Mouse (Mus musculus) midbrain, postnatal 0 days (tissue): ENCODE results near the gene Zfp90. TPM values are rescaled to one million over a fixed set of nuclear protein-coding genes. Genes with fewer than 3 reads are reported as not detected.

Experiments used
- ATAC-seq: fragments of 200-750 bp; cut with Nextera tagmentation; 2 replicates; pipeline ENCODE4 v1.8.0; 2017; ENCODE audit warnings: moderate number of reproducible peaks, mild to moderate bottlenecking, moderate TSS enrichment, moderate library complexity; ENCODE audit not compliant: low FRiP score
- DNase-seq: peaks from one replicate; pipeline ENCODE4 v3.0.0-alpha.2; 2015; ENCODE audit warnings: low spot score
- H3K27ac ChIP-seq: fragments of 300-500 bp; sonication (generic); 2 replicates; pipeline ENCODE4 v1.5.1; 2014; ENCODE audit warnings: low read depth, mild to moderate bottlenecking, low read length, mixed read lengths
- H3K27me3 ChIP-seq: fragments of 300-500 bp; sonication (generic); 2 replicates; pipeline ENCODE4 v1.6.1; 2014; ENCODE audit warnings: low read length, control low read depth, mixed read lengths; ENCODE audit not compliant: insufficient read depth
- H3K36me3 ChIP-seq: fragments of 300-500 bp; sonication (generic); 2 replicates; pipeline ENCODE4 v1.6.1; 2014; ENCODE audit warnings: low read length, control low read depth, mixed read lengths; ENCODE audit not compliant: insufficient read depth
- H3K4me1 ChIP-seq: fragments of 300-500 bp; sonication (generic); 2 replicates; pipeline ENCODE4 v1.6.1; 2014; ENCODE audit warnings: mild to moderate bottlenecking, control low read depth, antibody characterized with exemption, low read length, mixed read lengths; ENCODE audit not compliant: insufficient read depth
- H3K4me2 ChIP-seq: fragments of 300-500 bp; sonication (generic); 2 replicates; pipeline ENCODE4 v1.6.1; 2014; ENCODE audit warnings: low read depth, mild to moderate bottlenecking, low read length, mixed read lengths; ENCODE audit not compliant: poor library complexity, severe bottlenecking
- H3K4me3 ChIP-seq: fragments of 300-500 bp; sonication (generic); 2 replicates; pipeline ENCODE4 v1.5.1; 2014; ENCODE audit warnings: low read depth, mild to moderate bottlenecking, low read length, moderate library complexity
- H3K9ac ChIP-seq: fragments of 300-500 bp; sonication (generic); replicated peaks from 2 replicates; pipeline ENCODE4 v1.6.1; 2014; ENCODE audit warnings: mild to moderate bottlenecking, low read length, moderate library complexity, mixed read lengths; ENCODE audit not compliant: poor library complexity, severe bottlenecking
- H3K9me3 ChIP-seq: fragments of 300-500 bp; sonication (generic); 2 replicates; pipeline ENCODE4 v1.6.1; 2016; ENCODE audit warnings: low read length, control low read depth
- CTCF ChIP-seq: IDR thresholded peaks from 2 replicates; pipeline ENCODE4 v1.5.1; 2016; ENCODE audit warnings: antibody characterized with exemption, mild to moderate bottlenecking
- WGBS: fragments of 180-500 bp; shearing (Covaris S2); extraction: QIAGEN DNeasy Blood & Tissue Kit; methylation state at CpG from one replicate; pipeline ENCODE4 v1.1.7; 2014; 5-methylcytosine and 5-hydroxymethylcytosine counted together
- polyA plus RNA-seq: library from polyadenylated mRNA; unstranded; fragments of >200 nt; fragmentation: Nextera tagmentation; extraction: Ambion mirVana; gene quantifications from 2 replicates; pipeline ENCODE4 v1.2.1, GENCODE M21; 2015
- total RNA-seq: library from RNA; depleted of rRNA; stranded (reverse); fragments of >200 nt; gene quantifications from 2 replicates; pipeline ENCODE4 v1.2.3, GENCODE M21; 2014

Zfp90 gene
- total and polyA plus RNA-seq, 2 experiments from 2014 or later = 30.4 to 34.8 TPM

GRCm38 (mm10) chr8:106403246-106403933 lies 11.7 kb upstream of the Zfp90 start:
- no peak overlapping the region for H3K4me2 ChIP-seq
- no peaks in the 10 kb centered on the region for H3K4me1 ChIP-seq
- no peaks in the 10 kb centered on the region for H3K36me3 ChIP-seq
- H3K9me3 ChIP-seq = no peaks in the 10 kb centered on the region
- no peak overlapping the region for H3K27ac ChIP-seq
- no peak overlapping the region for H3K4me3 ChIP-seq
- ATAC-seq = no peak
- H3K9ac ChIP-seq = no peak overlapping the region
- peak; percentile 75 for DNase-seq
- 39% methylated on average over 12 of the region's 12 CpGs for WGBS
- TF ChIP-seq CTCF = peak; percentile 70
- H3K27me3 ChIP-seq = no peaks in the 10 kb centered on the region

DNA sequence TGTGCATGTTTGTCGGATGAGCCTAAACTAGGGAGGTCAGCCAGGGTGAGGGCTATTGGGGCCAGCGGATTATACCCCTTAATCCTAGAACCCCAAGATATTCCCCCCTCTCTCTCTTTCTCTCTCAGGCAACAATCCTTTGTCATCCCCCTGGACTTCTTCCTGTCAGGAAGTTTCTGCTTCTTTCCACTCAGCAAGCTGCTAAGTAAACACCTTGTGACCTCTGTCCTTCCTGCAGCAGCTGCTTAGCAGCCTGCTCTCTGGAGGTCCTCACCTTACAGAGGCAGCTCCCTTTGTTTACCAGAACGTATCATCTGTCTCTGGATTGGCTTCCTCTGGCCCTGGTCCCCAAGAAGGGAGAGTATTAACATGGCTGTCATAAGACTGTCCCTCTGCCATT lies 10.3 kb upstream of the Zfp90 start:
- ATAC-seq (no peak), DNase-seq (no peak)
- no peak overlapping the region for H3K4me2 ChIP-seq
- H3K36me3 ChIP-seq = no peaks in the 10 kb centered on the region
- no peak for TF ChIP-seq CTCF
- 36% methylated on average over 3 of the region's 3 CpGs for WGBS
- H3K4me1 ChIP-seq = no peaks in the 10 kb centered on the region
- no peaks in the 10 kb centered on the region for H3K9me3 ChIP-seq
- H3K4me3 ChIP-seq = no peak overlapping the region
- no peaks in the 10 kb centered on the region for H3K27me3 ChIP-seq
- H3K9ac ChIP-seq = no peak overlapping the region
- H3K27ac ChIP-seq = no peak overlapping the region

DNA sequence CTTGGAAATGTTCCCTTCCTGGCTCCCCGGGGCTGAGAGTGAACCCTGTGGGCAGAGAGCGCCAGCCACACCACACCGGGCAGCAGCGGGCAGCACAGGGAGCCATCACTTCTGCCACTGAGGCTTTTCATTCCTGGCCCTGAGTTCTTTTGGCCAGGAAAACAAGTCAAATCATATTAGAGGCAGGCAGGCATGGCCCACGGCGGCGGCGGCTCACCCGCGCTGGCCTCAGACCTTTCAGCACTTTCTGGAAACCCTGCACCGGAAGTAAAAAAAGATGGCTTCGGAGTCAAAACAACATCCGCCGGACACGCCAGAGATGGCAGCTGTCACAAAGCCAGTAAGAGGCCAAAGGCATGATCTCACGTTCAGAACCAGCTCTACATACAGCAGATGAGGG lies 9.3 kb upstream of the Zfp90 start:
- no peak for TF ChIP-seq CTCF

DNA sequence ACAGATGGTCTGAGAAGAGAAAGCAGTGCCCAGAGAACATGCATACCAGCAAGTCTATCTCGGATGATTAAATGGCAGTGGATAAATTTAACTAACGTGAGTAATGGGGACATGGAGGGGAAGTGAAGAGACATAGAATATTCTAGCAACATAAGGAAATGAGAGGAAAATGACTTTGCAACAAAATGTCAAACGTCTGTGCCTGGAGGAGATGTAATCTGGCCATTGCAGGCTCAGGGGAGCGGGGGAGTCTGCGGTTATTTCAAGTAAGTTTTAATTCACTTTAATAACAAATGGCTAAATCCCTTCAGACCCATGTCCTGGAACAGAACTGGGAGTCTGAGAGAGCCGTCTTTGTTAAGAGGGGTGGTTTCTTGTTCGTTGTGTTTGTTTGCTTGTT lies 5.1 kb upstream of the Zfp90 start:
- no peak for TF ChIP-seq CTCF
- no peak overlapping the region for H3K27ac ChIP-seq
- H3K4me1 ChIP-seq = no peaks in the 10 kb centered on the region
- H3K9ac ChIP-seq = no peak overlapping the region
- no peak overlapping the region for H3K4me3 ChIP-seq
- H3K27me3 ChIP-seq = no peaks in the 10 kb centered on the region
- H3K36me3 ChIP-seq = no peaks in the 10 kb centered on the region
- H3K4me2 ChIP-seq = no peak overlapping the region
- 68% methylated on average over 7 of the region's 7 CpGs for WGBS
- DNase-seq (no peak), ATAC-seq (no peak)
- H3K9me3 ChIP-seq = no peaks in the 10 kb centered on the region

More for the DNA sequence above, 9.3 kb upstream of the Zfp90 start:
- no peaks in the 10 kb centered on the region for H3K4me1 ChIP-seq
- no peak overlapping the region for H3K27ac ChIP-seq
- ATAC-seq = no peak
- no peaks in the 10 kb centered on the region for H3K27me3 ChIP-seq
- no peak overlapping the region for H3K9ac ChIP-seq
- DNase-seq = no peak
- H3K4me2 ChIP-seq = no peak overlapping the region
- 76% methylated on average over 16 of the region's 16 CpGs for WGBS
- no peaks in the 10 kb centered on the region for H3K36me3 ChIP-seq
- H3K9me3 ChIP-seq = no peaks in the 10 kb centered on the region
- H3K4me3 ChIP-seq = no peak overlapping the region

DNA sequence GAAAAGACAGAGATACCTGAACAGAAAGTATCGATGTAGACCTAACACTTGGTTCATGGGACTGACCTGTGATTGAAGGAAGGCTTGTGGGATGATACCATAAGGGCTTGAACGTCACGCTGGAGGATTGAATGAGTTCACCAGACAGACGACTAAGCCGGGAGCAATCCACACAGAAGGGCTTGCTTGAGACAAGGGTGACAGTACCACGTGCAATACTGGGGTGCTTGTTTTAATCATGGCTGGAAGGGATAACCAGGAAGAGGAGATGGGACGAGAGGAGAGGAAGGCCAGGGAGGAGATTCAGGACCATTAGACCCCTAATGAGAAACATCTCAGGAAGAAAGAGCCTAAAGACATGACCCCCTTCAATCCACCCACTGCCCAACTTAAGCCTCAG lies 4.6 kb upstream of the Zfp90 start:
- 83% methylated on average over 7 of the region's 7 CpGs for WGBS
- no peak for ATAC-seq
- H3K27ac ChIP-seq = no peak overlapping the region

GRCm38 (mm10) chr8:106411783-106412451 lies 3.2 kb upstream of the Zfp90 start:
- DNase-seq (peak; percentile 76), ATAC-seq (no peak)
- Histone ChIP-seq H3K27me3 (no peaks in the 10 kb centered on the region), H3K9ac (no peak overlapping the region), H3K36me3 (no peaks in the 10 kb centered on the region), H3K4me1 (peaks cover 4% of the 10 kb centered on the region; the same call in 1 of the 2 replicates), H3K27ac (no peak overlapping the region), H3K9me3 (no peaks in the 10 kb centered on the region), H3K4me2 (no peak overlapping the region), H3K4me3 (no peak overlapping the region)
- peak; percentile 91 for TF ChIP-seq CTCF
- WGBS = 20% methylated on average over 14 of the region's 14 CpGs

More for the DNA sequence above, 4.6 kb upstream of the Zfp90 start:
- no peaks in the 10 kb centered on the region for H3K4me1 ChIP-seq
- no peak for DNase-seq
- H3K36me3 ChIP-seq = no peaks in the 10 kb centered on the region
- no peak overlapping the region for H3K4me3 ChIP-seq
- no peaks in the 10 kb centered on the region for H3K27me3 ChIP-seq
- H3K9me3 ChIP-seq = no peaks in the 10 kb centered on the region
- no peak for TF ChIP-seq CTCF
- H3K4me2 ChIP-seq = no peak overlapping the region
- no peak overlapping the region for H3K9ac ChIP-seq
